Mouse (Mus musculus) hindbrain, embryonic 10.5 days (tissue): ENCODE measurements around the gene Rapgef3. TPM values are rescaled to one million over a fixed set of nuclear protein-coding genes. Genes with fewer than 3 reads are reported as not detected.

Experiments
- DNase-seq: peaks from one replicate; pipeline ENCODE4 v3.0.0-alpha.2; 2017; ENCODE audit warnings: low spot score
- H3K27ac ChIP-seq: fragments of 300-500 bp; sonication (generic); 2 replicates; pipeline ENCODE4 v1.5.1; 2016; ENCODE audit warnings: mild to moderate bottlenecking, moderate library complexity
- H3K27me3 ChIP-seq: fragments of 300-500 bp; sonication (generic); 2 replicates; pipeline ENCODE4 v1.6.1; 2016; ENCODE audit warnings: mild to moderate bottlenecking; ENCODE audit not compliant: poor library complexity, insufficient read depth, severe bottlenecking
- H3K36me3 ChIP-seq: fragments of 300-500 bp; sonication (generic); 2 replicates; pipeline ENCODE4 v1.6.1; 2016; ENCODE audit warnings: mild to moderate bottlenecking, moderate library complexity
- H3K4me1 ChIP-seq: fragments of 300-500 bp; sonication (generic); replicated peaks from 2 replicates; pipeline ENCODE4 v1.6.1; 2016; ENCODE audit warnings: mild to moderate bottlenecking
- H3K4me3 ChIP-seq: fragments of 300-500 bp; sonication (generic); 2 replicates; pipeline ENCODE4 v1.5.1; 2016; ENCODE audit warnings: mild to moderate bottlenecking, moderate library complexity
- H3K9me3 ChIP-seq: fragments of 300-500 bp; sonication (generic); 2 replicates; pipeline ENCODE4 v1.6.1; 2016; ENCODE audit warnings: mild to moderate bottlenecking, moderate library complexity
- WGBS: fragments of 180-500 bp; shearing (Covaris S2); methylation state at CpG from one replicate; pipeline ENCODE4 v1.1.7; 2016; 5-methylcytosine and 5-hydroxymethylcytosine counted together
- polyA plus RNA-seq: library from polyadenylated mRNA; unstranded; fragments of >200 nt; fragmentation: Nextera tagmentation; extraction: Ambion mirVana; gene quantifications from 2 replicates; pipeline ENCODE4 v1.2.1, GENCODE M21; 2016

Rapgef3 gene
- polyA plus RNA-seq, 1 experiment from 2014 or later: 6.2 TPM

- H3K4me1 ChIP-seq: peaks cover 12% of the 10 kb centered on the region; the same call in 1 of the 2 replicates
- no peaks in the 10 kb centered on the region for H3K9me3 ChIP-seq
- H3K27me3 ChIP-seq: 0 out of 2 replicates have a peak, but pooled peaks cover 4% of the 10 kb centered on the region
- no peak overlapping the region for H3K4me3 ChIP-seq
- DNase-seq: no peak
- H3K36me3 ChIP-seq: no peaks in the 10 kb centered on the region
- 93% methylated on average over 12 of the region's 12 CpGs for WGBS
- no peak overlapping the region for H3K27ac ChIP-seq
Observed at GRCm38 (mm10) chr15:97719494-97719893, 48.3 kb downstream of the Rapgef3 start.

- Histone ChIP-seq H3K4me3 (no peak overlapping the region), H3K4me1 (peaks cover 13% of the 10 kb centered on the region; the same call in 1 of the 2 replicates), H3K27me3 (0 out of 2 replicates have a peak, but pooled peaks cover 4% of the 10 kb centered on the region), H3K9me3 (no peaks in the 10 kb centered on the region), H3K36me3 (no peaks in the 10 kb centered on the region), H3K27ac (0 out of 2 replicates have a peak overlapping the region, but pooled peaks have one; percentile 16)
- WGBS: 87% methylated on average over 8 of the region's 8 CpGs
- DNase-seq: no peak
Observed at GRCm38 (mm10) chr15:97718535-97719155, 49.1 kb downstream of the Rapgef3 start.

GRCm38 (mm10) chr15:97717861-97718534, 49.8 kb downstream of the Rapgef3 start:
- WGBS: 34% methylated on average over 12 of the region's 12 CpGs

GRCm38 (mm10) chr15:97716782-97717181, 51.0 kb downstream of the Rapgef3 start:
- Histone ChIP-seq H3K36me3 (no peaks in the 10 kb centered on the region), H3K4me1 (peaks cover 29% of the 10 kb centered on the region), H3K4me3 (no peak overlapping the region), H3K27ac (no peak overlapping the region), H3K27me3 (0 out of 2 replicates have a peak, but pooled peaks cover 4% of the 10 kb centered on the region), H3K9me3 (no peaks in the 10 kb centered on the region)
- DNase-seq: no peak
- WGBS: 93% methylated on average over 11 of the region's 11 CpGs

More at GRCm38 (mm10) chr15:97717861-97718534, 49.8 kb downstream of the Rapgef3 start:
- no peaks in the 10 kb centered on the region for H3K36me3 ChIP-seq
- peak; percentile 61 for DNase-seq
- peaks cover 20% of the 10 kb centered on the region for H3K4me1 ChIP-seq
- H3K4me3 ChIP-seq: no peak overlapping the region
- 0 out of 2 replicates have a peak, but pooled peaks cover 4% of the 10 kb centered on the region for H3K27me3 ChIP-seq
- H3K27ac ChIP-seq: 0 out of 2 replicates have a peak overlapping the region, but pooled peaks have one; percentile 16
- H3K9me3 ChIP-seq: no peaks in the 10 kb centered on the region

- H3K36me3 ChIP-seq: no peaks in the 10 kb centered on the region
- DNase-seq: no peak
- no peaks in the 10 kb centered on the region for H3K9me3 ChIP-seq
- H3K4me1 ChIP-seq: peaks cover 25% of the 10 kb centered on the region
- 0 out of 2 replicates have a peak, but pooled peaks cover 4% of the 10 kb centered on the region for H3K27me3 ChIP-seq
- H3K4me3 ChIP-seq: no peak overlapping the region
- 96% methylated on average over 1 of the region's 1 CpGs for WGBS
- no peak overlapping the region for H3K27ac ChIP-seq
Observed at GRCm38 (mm10) chr15:97715734-97716133, 52.0 kb downstream of the Rapgef3 start.

GRCm38 (mm10) chr15:97715083-97715482, 52.7 kb downstream of the Rapgef3 start:
- 90% methylated on average over 8 of the region's 8 CpGs for WGBS
- no peak overlapping the region for H3K4me3 ChIP-seq
- no peaks in the 10 kb centered on the region for H3K9me3 ChIP-seq
- 0 out of 2 replicates have a peak, but pooled peaks cover 4% of the 10 kb centered on the region for H3K27me3 ChIP-seq
- H3K36me3 ChIP-seq: no peaks in the 10 kb centered on the region
- H3K4me1 ChIP-seq: peaks cover 25% of the 10 kb centered on the region
- no peak for DNase-seq
- H3K27ac ChIP-seq: no peak overlapping the region

GRCm38 (mm10) chr15:97712546-97712945, 55.2 kb downstream of the Rapgef3 start:
- WGBS: 69% methylated on average over 6 of the region's 6 CpGs
- Histone ChIP-seq H3K27me3 (no peaks in the 10 kb centered on the region), H3K27ac (no peak overlapping the region), H3K4me1 (peaks cover 17% of the 10 kb centered on the region), H3K36me3 (no peaks in the 10 kb centered on the region), H3K9me3 (no peaks in the 10 kb centered on the region), H3K4me3 (no peak overlapping the region)
- DNase-seq: no peak

- DNase-seq: no peak
- H3K36me3 ChIP-seq: no peaks in the 10 kb centered on the region
- H3K27me3 ChIP-seq: no peaks in the 10 kb centered on the region
- H3K4me3 ChIP-seq: no peak overlapping the region
- WGBS: 66% methylated on average over 6 of the region's 6 CpGs
- no peak overlapping the region for H3K27ac ChIP-seq
- no peaks in the 10 kb centered on the region for H3K9me3 ChIP-seq
- peaks cover 23% of the 10 kb centered on the region for H3K4me1 ChIP-seq
Observed at GRCm38 (mm10) chr15:97710906-97711305, 56.9 kb downstream of the Rapgef3 start.

GRCm38 (mm10) chr15:97705211-97706050, 62.3 kb downstream of the Rapgef3 start, which contains the start of gene Rpap3:
Rpap3 (minus strand) TSS chr15:97705825.
- peaks cover 24% of the 10 kb centered on the region for H3K4me1 ChIP-seq
- WGBS: under 1% methylated on average over 71 of the region's 71 CpGs
- H3K9me3 ChIP-seq: no peaks in the 10 kb centered on the region
- peak within 1 kb of the TSS; percentile 98 for H3K4me3 ChIP-seq
- H3K27me3 ChIP-seq: no peaks in the 10 kb centered on the region
- peaks cover 31% of the 10 kb centered on the region for H3K36me3 ChIP-seq
- DNase-seq: peak; percentile 89
- H3K27ac ChIP-seq: peak within 1 kb of the TSS; percentile 94

- Histone ChIP-seq H3K27ac (no peak overlapping the region), H3K4me3 (no peak overlapping the region), H3K36me3 (peaks cover 99% of the 10 kb centered on the region), H3K9me3 (no peaks in the 10 kb centered on the region), H3K4me1 (no peaks in the 10 kb centered on the region), H3K27me3 (no peaks in the 10 kb centered on the region)
- DNase-seq: no peak
- 90% methylated on average over 10 of the region's 10 CpGs for WGBS
Observed at GRCm38 (mm10) chr15:97696616-97697015, 71.2 kb downstream of the Rapgef3 start.
